Mouse (Mus musculus): ENCODE data around the gene Gnao1.
A peak's percentile ranks its signal among the peaks of the same experiment; 100 is the strongest.

Gnao1 gene

GRCm38 (mm10) chr8:93809686-93810027, at the start of gene Gnao1:
Gnao1 (plus strand) TSS chr8:93809966.
- no peak for DNase-seq (ENCODE audit: low read depth, low spot score)

- DNase-seq (ENCODE audit: low read depth, low spot score), result no peak
Measured at GRCm38 (mm10) chr8:93777605-93778004, 32.2 kb upstream of the Gnao1 start.

DNA sequence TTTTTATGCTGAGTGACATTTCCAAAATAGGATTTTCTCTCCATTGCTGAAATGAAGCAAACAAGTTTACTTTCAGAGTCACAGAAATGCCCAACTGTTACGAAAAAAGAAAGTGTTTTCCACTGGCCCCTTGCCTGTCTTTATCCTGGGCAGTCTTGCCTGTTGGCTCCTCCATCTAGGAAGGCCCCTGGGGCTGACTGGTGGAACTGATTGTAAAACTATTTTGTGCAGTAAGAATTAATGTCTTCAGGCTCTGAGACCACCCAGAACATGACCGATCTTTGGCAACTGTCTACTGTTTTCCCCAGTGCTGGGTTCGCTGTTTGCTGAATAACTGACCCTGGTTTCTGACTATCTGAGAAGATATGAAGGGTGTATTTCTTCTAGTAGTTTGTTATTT, 540 bp upstream of the Gnao1 start:
- no peak for DNase-seq (ENCODE audit: low read depth, low spot score)

DNA sequence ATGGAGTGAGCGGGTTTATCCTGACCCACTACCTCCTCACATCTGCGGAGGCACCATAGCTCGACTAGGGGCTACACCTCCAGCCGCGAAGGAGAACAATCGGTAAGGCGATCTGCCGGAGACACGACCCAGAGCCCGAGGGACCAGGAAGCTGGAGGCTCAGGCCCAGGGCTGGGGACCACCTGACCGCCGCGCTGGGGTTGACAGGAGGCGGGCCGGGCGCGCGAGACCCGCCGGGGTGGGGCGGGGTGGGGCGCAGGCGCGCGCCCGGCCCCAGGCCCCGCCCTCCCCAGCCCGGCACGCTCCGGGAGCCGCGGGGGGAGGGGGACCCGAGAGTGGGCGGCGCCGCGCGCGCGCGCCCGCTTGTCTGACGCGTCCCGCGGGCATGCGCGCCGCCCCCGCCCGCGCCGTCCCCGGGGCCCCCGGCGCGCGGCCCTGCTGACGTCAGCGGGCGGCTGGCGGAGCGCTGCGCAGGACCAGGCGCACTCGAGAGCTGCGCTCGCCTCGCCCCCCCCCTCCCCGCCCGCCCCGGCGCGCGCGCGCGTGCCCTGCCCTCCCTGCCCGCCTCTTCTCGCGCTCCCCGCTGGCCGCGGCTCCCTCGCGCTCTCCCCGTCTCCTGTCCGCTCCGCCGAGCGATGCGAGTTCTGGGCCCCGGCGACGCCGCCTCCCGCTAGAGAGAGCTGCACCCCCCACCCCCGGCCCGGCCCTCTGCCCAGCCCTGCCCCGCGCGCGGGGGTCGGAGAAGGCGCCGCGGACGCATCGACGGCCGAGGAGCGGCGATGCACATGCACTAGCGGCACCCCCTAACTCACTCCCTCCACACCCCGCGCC, 477 bp downstream of the Gnao1 start:
- peak; percentile 74 for DNase-seq (ENCODE audit: low read depth, low spot score)

DNA sequence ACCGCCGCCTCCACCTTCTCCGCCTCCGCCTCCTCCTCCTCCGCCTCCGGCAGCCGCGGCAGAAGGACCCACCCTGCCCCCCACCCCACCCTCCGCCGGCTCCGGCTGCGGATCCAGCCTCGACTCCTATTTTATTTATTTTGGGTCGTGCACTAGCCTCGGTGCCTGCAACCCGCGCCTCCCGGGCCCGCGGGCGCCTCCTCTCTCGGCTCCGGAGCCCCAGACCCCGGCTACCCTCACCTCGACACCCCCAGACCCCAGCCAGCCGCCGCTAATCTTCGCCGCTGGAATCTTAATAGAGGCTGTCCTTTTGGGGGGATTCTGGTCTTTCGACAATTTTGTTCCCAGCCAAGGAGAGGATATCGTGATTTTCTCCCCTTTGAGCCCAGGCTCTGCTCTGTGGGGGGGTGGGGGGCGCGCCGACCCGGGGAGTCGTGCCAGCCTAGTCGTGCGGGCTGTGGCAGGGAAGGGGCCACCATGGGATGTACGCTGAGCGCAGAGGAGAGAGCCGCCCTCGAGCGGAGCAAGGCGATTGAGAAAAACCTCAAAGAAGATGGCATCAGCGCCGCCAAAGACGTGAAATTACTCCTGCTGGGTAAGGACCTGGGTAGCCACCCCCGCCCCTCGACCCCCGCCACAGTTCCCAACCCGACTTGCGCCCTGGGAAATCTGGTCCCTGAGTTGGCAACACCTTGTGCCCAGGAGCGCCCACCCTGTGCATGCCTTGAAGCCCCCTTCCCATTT, 1.3 kb downstream of the Gnao1 start:
- DNase-seq (ENCODE audit: low read depth, low spot score), result no peak

- no peak for DNase-seq (ENCODE audit: low read depth, low spot score)
Measured at GRCm38 (mm10) chr8:93811719-93812475, 2.1 kb downstream of the Gnao1 start.

GRCm38 (mm10) chr8:93812566-93813404, 3.0 kb downstream of the Gnao1 start:
- DNase-seq (ENCODE audit: low read depth, low spot score), result no peak

DNA sequence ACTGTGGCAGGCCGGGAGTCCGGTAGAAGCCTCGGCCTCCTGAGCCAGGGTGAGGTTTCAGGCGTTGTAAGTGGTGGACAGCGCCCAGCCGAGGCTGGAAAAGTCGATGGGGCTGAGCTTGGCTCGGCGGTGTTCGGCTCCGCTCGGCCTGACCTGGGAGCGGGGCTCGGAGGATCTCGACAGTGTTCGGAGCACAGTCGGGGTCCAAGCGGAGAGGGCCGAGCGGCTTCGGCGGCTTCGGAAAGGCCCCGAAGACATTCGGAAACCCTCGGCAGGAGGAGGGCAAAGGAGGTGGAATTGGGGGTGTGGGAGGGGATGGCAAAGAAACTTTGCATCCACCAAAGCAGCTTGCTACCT, 3.6 kb downstream of the Gnao1 start:
- peak; percentile 84 for DNase-seq (ENCODE audit: low read depth, low spot score)

DNA sequence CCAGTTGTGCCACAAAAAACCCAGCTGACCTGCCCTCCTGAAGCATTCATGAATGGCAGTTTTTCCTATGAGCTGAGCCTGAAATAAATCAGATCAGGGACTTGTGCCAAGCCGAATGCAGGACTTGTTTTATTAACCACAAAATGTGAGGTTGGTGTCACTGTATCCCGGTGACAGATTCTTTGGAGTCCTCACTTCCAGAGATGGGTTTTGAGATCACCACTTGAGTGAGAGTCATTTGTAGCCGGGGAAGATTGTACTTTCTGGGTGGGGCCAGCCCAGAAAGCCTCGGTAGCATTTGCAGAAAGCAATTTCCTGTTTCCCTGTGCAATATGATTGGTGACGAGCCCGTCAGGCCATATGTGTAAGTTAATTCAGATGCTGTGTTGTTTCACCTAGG, 4.5 kb downstream of the Gnao1 start:
- DNase-seq (ENCODE audit: low read depth, low spot score), result no peak

DNA sequence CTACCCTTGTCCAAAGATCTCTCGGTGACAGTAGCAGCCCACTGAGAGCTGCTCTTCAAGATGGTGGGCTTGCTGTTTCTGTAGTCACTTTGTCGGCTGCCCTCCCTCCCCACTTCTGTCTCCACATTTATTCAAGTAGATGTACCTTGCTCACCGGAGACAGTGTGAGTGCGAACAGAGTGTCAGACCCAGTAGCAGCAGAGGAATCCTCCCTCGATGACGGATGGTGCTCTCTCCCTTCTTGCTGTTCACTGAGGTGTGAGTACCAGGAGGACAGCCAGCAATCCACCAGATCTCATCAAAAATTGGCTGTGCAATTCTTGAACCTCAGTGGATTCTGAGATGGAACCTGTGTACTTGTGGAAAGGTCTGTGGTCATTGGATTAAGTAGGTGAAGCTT, 6.5 kb downstream of the Gnao1 start:
- DNase-seq (ENCODE audit: low read depth, low spot score), result no peak

GRCm38 (mm10) chr8:93817366-93817765, 7.6 kb downstream of the Gnao1 start:
- no peak for DNase-seq (ENCODE audit: low read depth, low spot score)

GRCm38 (mm10) chr8:93819929-93820328, 10.2 kb downstream of the Gnao1 start:
- DNase-seq (ENCODE audit: low read depth, low spot score), result no peak

DNA sequence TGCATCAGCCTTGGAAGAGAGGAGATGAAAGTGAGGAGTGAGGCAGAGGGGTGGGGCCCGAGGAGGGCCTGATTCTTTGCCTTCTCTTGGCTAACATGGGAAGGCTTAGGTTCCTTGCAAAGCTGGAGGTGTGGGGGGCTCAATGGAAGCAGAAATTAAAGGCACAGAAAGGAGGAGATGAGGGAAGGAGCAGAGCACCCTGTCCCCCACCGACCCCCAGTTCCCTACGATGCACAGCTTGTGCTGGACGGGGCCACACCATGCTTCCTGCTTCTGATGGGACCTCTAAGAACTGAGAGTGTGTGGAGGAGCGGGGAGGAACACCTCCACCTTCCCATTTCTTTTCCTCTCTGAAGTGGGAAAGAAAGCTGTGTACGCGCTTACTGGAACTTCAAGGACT, 11.6 kb downstream of the Gnao1 start:
- no peak for DNase-seq (ENCODE audit: low read depth, low spot score)

DNA sequence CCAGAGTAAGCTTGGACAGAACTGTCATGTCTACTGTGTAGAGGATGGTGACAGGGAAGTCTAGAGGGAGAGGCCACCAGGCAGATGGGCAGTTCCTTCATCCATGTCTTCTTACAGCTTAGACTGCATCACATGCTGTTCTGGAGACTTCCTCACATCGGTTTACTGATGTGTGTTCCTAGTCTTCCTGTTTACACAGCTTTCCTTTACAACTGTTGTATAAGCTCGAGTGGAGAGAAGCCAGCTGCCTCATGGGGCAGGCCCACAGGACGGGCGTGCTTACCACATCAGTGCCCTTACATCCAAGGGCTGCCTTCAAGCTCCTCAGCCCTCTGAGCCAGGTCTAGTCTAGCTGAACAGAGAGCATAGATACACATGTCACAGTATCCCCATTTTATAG, 15.6 kb downstream of the Gnao1 start:
- no peak for DNase-seq (ENCODE audit: low read depth, low spot score)

- no peak for DNase-seq (ENCODE audit: low read depth, low spot score)
Measured at GRCm38 (mm10) chr8:93830626-93831025, 20.9 kb downstream of the Gnao1 start.

GRCm38 (mm10) chr8:93835771-93836170, 26.0 kb downstream of the Gnao1 start:
- DNase-seq (ENCODE audit: low read depth, low spot score), result no peak

DNA sequence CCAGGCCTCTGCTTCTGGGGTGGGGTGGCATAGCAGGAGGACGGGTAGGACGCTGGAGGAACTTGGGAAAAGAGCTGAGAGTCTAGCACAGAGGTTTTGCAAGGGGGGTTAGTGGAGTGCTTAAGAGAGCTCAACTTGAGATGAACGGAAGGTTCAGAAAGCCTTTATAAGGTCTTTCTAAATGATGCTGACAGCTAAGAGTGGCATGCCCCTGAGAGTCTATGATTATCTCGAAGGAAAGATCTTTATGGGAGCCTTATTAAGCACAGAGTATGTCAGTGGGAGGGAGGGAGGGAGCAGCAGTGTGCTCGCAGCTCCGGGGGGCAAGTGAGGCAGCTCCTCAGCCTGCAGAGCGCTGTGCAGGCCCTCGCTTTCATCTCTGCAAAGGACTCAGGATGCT, 29.3 kb downstream of the Gnao1 start:
- no peak for DNase-seq (ENCODE audit: low read depth, low spot score)

GRCm38 (mm10) chr8:93840486-93840885, 30.7 kb downstream of the Gnao1 start:
- DNase-seq (ENCODE audit: low read depth, low spot score), result no peak

- DNase-seq (ENCODE audit: low read depth, low spot score), result peak; percentile 24
Measured at GRCm38 (mm10) chr8:93840956-93841752, 31.4 kb downstream of the Gnao1 start.

DNA sequence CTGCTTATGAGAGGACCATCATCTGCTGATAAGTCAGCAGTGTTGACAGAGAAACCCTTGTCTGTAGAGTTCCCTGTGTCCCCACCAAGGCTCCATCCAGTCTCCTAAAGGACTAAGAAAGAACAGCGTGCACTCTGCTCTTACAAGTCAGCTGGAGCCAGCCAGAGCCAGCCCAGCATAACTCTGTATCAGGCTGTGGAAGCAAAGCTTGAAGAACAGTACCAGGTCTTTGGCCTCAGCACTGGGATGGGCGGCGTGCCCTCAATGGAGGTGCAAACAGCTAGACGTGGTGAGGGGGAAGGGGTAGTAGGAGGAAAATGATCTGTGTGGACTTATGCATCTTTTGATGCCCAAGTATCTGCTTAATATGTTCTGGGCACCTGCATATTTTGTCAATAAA, 32.8 kb downstream of the Gnao1 start:
- DNase-seq (ENCODE audit: low read depth, low spot score), result no peak
